Mouse (Mus musculus): ENCODE measurements around the gene Tmem192.

The Tmem192 gene

GRCm38 (mm10) chr8:64946820-64947697 lies at the start of gene Tmem192:
TSS of gene Tmem192 (plus strand) at chr8:64947185.
- DNase-seq, result peak; percentile 98

GRCm38 (mm10) chr8:64898710-64899109 lies 48.3 kb upstream of the Tmem192 start:
- DNase-seq, result no peak

GRCm38 (mm10) chr8:64900645-64901044 lies 46.3 kb upstream of the Tmem192 start:
- DNase-seq, result no peak

GRCm38 (mm10) chr8:64901527-64902156 lies 45.3 kb upstream of the Tmem192 start:
- no peak for DNase-seq

GRCm38 (mm10) chr8:64902191-64902590 lies 44.8 kb upstream of the Tmem192 start:
- no peak for DNase-seq

- no peak for DNase-seq
Measured at GRCm38 (mm10) chr8:64903778-64904177, 43.2 kb upstream of the Tmem192 start.

GRCm38 (mm10) chr8:64910026-64910425 lies 37.0 kb upstream of the Tmem192 start:
- DNase-seq, result no peak

- DNase-seq, result no peak
Measured at GRCm38 (mm10) chr8:64916793-64917192, 30.2 kb upstream of the Tmem192 start.

GRCm38 (mm10) chr8:64923329-64923728 lies 23.7 kb upstream of the Tmem192 start:
- DNase-seq, result no peak

- DNase-seq, result no peak
Measured at GRCm38 (mm10) chr8:64925762-64926161, 21.2 kb upstream of the Tmem192 start.

- no peak for DNase-seq
Measured at GRCm38 (mm10) chr8:64926355-64926754, 20.6 kb upstream of the Tmem192 start.

GRCm38 (mm10) chr8:64928938-64929337 lies 18.0 kb upstream of the Tmem192 start:
- DNase-seq, result no peak

- no peak for DNase-seq
Measured at GRCm38 (mm10) chr8:64934997-64935396, 12.0 kb upstream of the Tmem192 start.

- no peak for DNase-seq
Measured at GRCm38 (mm10) chr8:64941019-64941418, 6.0 kb upstream of the Tmem192 start.

- DNase-seq, result peak; percentile 91
Measured at GRCm38 (mm10) chr8:64941495-64941894, 5.5 kb upstream of the Tmem192 start.

- DNase-seq, result peak; percentile 64
Measured at GRCm38 (mm10) chr8:64942946-64943345, 4.0 kb upstream of the Tmem192 start.

GRCm38 (mm10) chr8:64944831-64945230 lies 2.2 kb upstream of the Tmem192 start:
- peak; percentile 30 for DNase-seq

- no peak for DNase-seq
Measured at GRCm38 (mm10) chr8:64945606-64946005, 1.4 kb upstream of the Tmem192 start.

GRCm38 (mm10) chr8:64946441-64946819 lies 555 bp upstream of the Tmem192 start:
- DNase-seq, result peak; percentile 35

GRCm38 (mm10) chr8:64947698-64948034 lies 681 bp downstream of the Tmem192 start:
- no peak for DNase-seq

GRCm38 (mm10) chr8:64948371-64948770 lies 1.4 kb downstream of the Tmem192 start:
- no peak for DNase-seq

GRCm38 (mm10) chr8:64952101-64952500 lies 5.1 kb downstream of the Tmem192 start:
- no peak for DNase-seq

- DNase-seq, result no peak
Measured at GRCm38 (mm10) chr8:64959025-64959424, 12.0 kb downstream of the Tmem192 start.

GRCm38 (mm10) chr8:64962836-64963235 lies 15.9 kb downstream of the Tmem192 start:
- DNase-seq, result no peak
